Mouse (Mus musculus) spleen, adult 2 months (tissue): ENCODE results near the gene Etl4. TPM values are rescaled to one million over a fixed set of nuclear protein-coding genes. Genes with fewer than 3 reads are reported as not detected.

ENCODE experiments used
- DNase-seq, 2 experiments: peaks; one replicate each; pipeline versions ENCODE4 v3.0.0 to v3.0.0-alpha.2; 2012 to 2021; ENCODE audit warnings: low spot score in 2 of 2, low read depth in 1 of 2
- H3K27ac ChIP-seq: fragments of 200-500 bp; 2 replicates; pipeline ENCODE4 v1.5.1; 2012; ENCODE audit warnings: low read length, inconsistent platforms; ENCODE audit not compliant: insufficient read depth
- H3K27me3 ChIP-seq: fragments of 200-500 bp; 2 replicates; pipeline ENCODE4 v1.6.1; 2012; ENCODE audit warnings: mild to moderate bottlenecking, moderate library complexity, low read length, inconsistent platforms; ENCODE audit not compliant: control insufficient read depth, insufficient read depth
- H3K36me3 ChIP-seq: fragments of 200-500 bp; 2 replicates; pipeline ENCODE4 v1.6.1; 2012; ENCODE audit warnings: mild to moderate bottlenecking, low read length, inconsistent platforms; ENCODE audit not compliant: control insufficient read depth, insufficient read depth
- H3K4me1 ChIP-seq: fragments of 200-500 bp; 2 replicates; pipeline ENCODE4 v1.6.1; 2011; ENCODE audit warnings: inconsistent platforms; ENCODE audit not compliant: control insufficient read depth, insufficient read depth, insufficient read length
- H3K4me3 ChIP-seq: fragments of 200-500 bp; 2 replicates; pipeline ENCODE4 v1.5.1; 2011; ENCODE audit warnings: mild to moderate bottlenecking, inconsistent platforms; ENCODE audit not compliant: insufficient read depth, insufficient read length; ENCODE audit errors: extremely low read depth
- CTCF ChIP-seq: fragments of 200-500 bp; IDR thresholded peaks from 2 replicates; pipeline ENCODE4 v1.5.1; 2011; ENCODE audit warnings: mild to moderate bottlenecking, inconsistent platforms; ENCODE audit not compliant: insufficient read depth, insufficient read length, insufficient replicate concordance; ENCODE audit errors: extremely low read depth
- POLR2A ChIP-seq: fragments of 200-500 bp; IDR thresholded peaks from 2 replicates; pipeline ENCODE4 v1.6.1; 2011; ENCODE audit warnings: low read depth, low read length, inconsistent platforms
- WGBS: fragments of 180-500 bp; shearing (Covaris S2); methylation state at CpG from one replicate; pipeline ENCODE4 v1.1.7; 2018; 5-methylcytosine and 5-hydroxymethylcytosine counted together
- polyA plus RNA-seq: library from polyadenylated mRNA; depleted of rRNA; stranded (reverse); fragments of >200 nt; gene quantifications from 2 replicates; pipeline ENCODE4 v1.2.3, GENCODE M21; 2012

The Etl4 gene
- polyA plus RNA-seq, 1 experiment = 5.3 TPM

GRCm38 (mm10) chr2:20404395-20404794 lies 494.8 kb downstream of the Etl4 start:
- no peak overlapping the region for H3K4me3 ChIP-seq
- DNase-seq = no peak
- H3K36me3 ChIP-seq = no peaks in the 10 kb centered on the region
- H3K4me1 ChIP-seq = no peaks in the 10 kb centered on the region
- TF ChIP-seq POLR2A (no peak), CTCF (no peak)
- H3K27me3 ChIP-seq = no peaks in the 10 kb centered on the region
- 60% methylated on average over 1 of the region's 1 CpGs for WGBS
- no peak overlapping the region for H3K27ac ChIP-seq

GRCm38 (mm10) chr2:20407101-20407500 lies 497.5 kb downstream of the Etl4 start:
- H3K36me3 ChIP-seq = no peaks in the 10 kb centered on the region
- 70% methylated on average over 5 of the region's 5 CpGs for WGBS
- no peak overlapping the region for H3K4me3 ChIP-seq
- H3K27ac ChIP-seq = no peak overlapping the region
- no peaks in the 10 kb centered on the region for H3K4me1 ChIP-seq
- no peaks in the 10 kb centered on the region for H3K27me3 ChIP-seq
- TF ChIP-seq CTCF = no peak
- no peak for DNase-seq

- WGBS = 86% methylated on average over 4 of the region's 4 CpGs
- Histone ChIP-seq H3K27me3 (no peaks in the 10 kb centered on the region), H3K27ac (no peak overlapping the region), H3K36me3 (no peaks in the 10 kb centered on the region), H3K4me1 (no peaks in the 10 kb centered on the region), H3K4me3 (no peak overlapping the region)
- TF ChIP-seq CTCF (no peak), POLR2A (no peak)
- DNase-seq = no peak
Measured at GRCm38 (mm10) chr2:20414856-20415255, 505.3 kb downstream of the Etl4 start.

- Histone ChIP-seq H3K4me1 (no peaks in the 10 kb centered on the region), H3K4me3 (no peak overlapping the region), H3K27me3 (no peaks in the 10 kb centered on the region), H3K27ac (no peak overlapping the region), H3K36me3 (no peaks in the 10 kb centered on the region)
- 53% methylated on average over 8 of the region's 8 CpGs for WGBS
- no peak for TF ChIP-seq POLR2A
- no peak for TF ChIP-seq CTCF
- no peak for DNase-seq
Measured at GRCm38 (mm10) chr2:20416934-20417614, 507.5 kb downstream of the Etl4 start.

- no peaks in the 10 kb centered on the region for H3K36me3 ChIP-seq
Measured at GRCm38 (mm10) chr2:20417998-20418397, 508.4 kb downstream of the Etl4 start.

GRCm38 (mm10) chr2:20419975-20420374 lies 510.4 kb downstream of the Etl4 start:
- Histone ChIP-seq H3K4me3 (no peak overlapping the region), H3K4me1 (no peaks in the 10 kb centered on the region), H3K27me3 (no peaks in the 10 kb centered on the region), H3K36me3 (no peaks in the 10 kb centered on the region), H3K27ac (no peak overlapping the region)
- TF ChIP-seq CTCF (no peak), POLR2A (no peak)
- 70% methylated on average over 6 of the region's 6 CpGs for WGBS
- DNase-seq = no peak

More at GRCm38 (mm10) chr2:20417998-20418397, 508.4 kb downstream of the Etl4 start:
- DNase-seq = no peak
- H3K27ac ChIP-seq = no peak overlapping the region
- no peaks in the 10 kb centered on the region for H3K27me3 ChIP-seq
- H3K4me1 ChIP-seq = no peaks in the 10 kb centered on the region
- no peak for TF ChIP-seq POLR2A
- TF ChIP-seq CTCF = no peak
- no peak overlapping the region for H3K4me3 ChIP-seq
- WGBS = 85% methylated on average over 6 of the region's 6 CpGs

GRCm38 (mm10) chr2:20422275-20422674 lies 512.7 kb downstream of the Etl4 start:
- WGBS = 80% methylated on average over 4 of the region's 4 CpGs
- no peak overlapping the region for H3K4me3 ChIP-seq

More at GRCm38 (mm10) chr2:20422275-20422674, 512.7 kb downstream of the Etl4 start:
- DNase-seq = no peak
- no peak overlapping the region for H3K27ac ChIP-seq
- TF ChIP-seq CTCF (no peak), POLR2A (no peak)
- H3K4me1 ChIP-seq = no peaks in the 10 kb centered on the region
- no peaks in the 10 kb centered on the region for H3K36me3 ChIP-seq
- H3K27me3 ChIP-seq = no peaks in the 10 kb centered on the region
